Mouse (Mus musculus) forebrain, embryonic 10.5 days (tissue): ENCODE measurements around the gene Eloa. TPM values are rescaled to one million over a fixed set of nuclear protein-coding genes. Genes with fewer than 3 reads are reported as not detected.

Source experiments
- DNase-seq: peaks from one replicate; pipeline ENCODE4 v3.0.0-alpha.2; 2017; ENCODE audit warnings: low spot score; ENCODE audit errors: extremely low spot score
- H3K27ac ChIP-seq: fragments of 300-500 bp; sonication (generic); 2 replicates; pipeline ENCODE4 v1.5.1; 2016; ENCODE audit warnings: mild to moderate bottlenecking
- H3K27me3 ChIP-seq: fragments of 300-500 bp; sonication (generic); 2 replicates; pipeline ENCODE4 v1.6.1; 2016; ENCODE audit warnings: mild to moderate bottlenecking; ENCODE audit not compliant: poor library complexity, severe bottlenecking
- H3K36me3 ChIP-seq: fragments of 300-500 bp; sonication (generic); replicated peaks from 2 replicates; pipeline ENCODE4 v1.6.1; 2016; ENCODE audit warnings: mild to moderate bottlenecking, moderate library complexity
- H3K4me1 ChIP-seq: fragments of 300-500 bp; sonication (generic); 2 replicates; pipeline ENCODE4 v1.6.1; 2016
- H3K4me3 ChIP-seq: fragments of 300-500 bp; sonication (generic); 2 replicates; pipeline ENCODE4 v1.5.1; 2016; ENCODE audit warnings: mild to moderate bottlenecking, moderate library complexity
- H3K9me3 ChIP-seq: fragments of 300-500 bp; sonication (generic); 2 replicates; pipeline ENCODE4 v1.6.1; 2016; ENCODE audit warnings: mild to moderate bottlenecking, moderate library complexity
- WGBS: fragments of 180-500 bp; shearing (Covaris S2); methylation state at CpG from one replicate; pipeline ENCODE4 v1.1.7; 2016; 5-methylcytosine and 5-hydroxymethylcytosine counted together
- polyA plus RNA-seq: library from polyadenylated mRNA; unstranded; fragments of >200 nt; fragmentation: Nextera tagmentation; extraction: Ambion mirVana; gene quantifications from 2 replicates; pipeline ENCODE4 v1.2.1, GENCODE M21; 2016

Gene Eloa
- polyA plus RNA-seq, 1 experiment from 2014 or later, result 35.2 TPM

GRCm38 (mm10) chr4:135969070-135969750 lies 52.4 kb downstream of the Eloa start:
- H3K4me1 ChIP-seq, result peaks cover 49% of the 10 kb centered on the region

GRCm38 (mm10) chr4:135968271-135968869 lies 53.2 kb downstream of the Eloa start:
- Histone ChIP-seq H3K4me1 (peaks cover 56% of the 10 kb centered on the region), H3K9me3 (no peaks in the 10 kb centered on the region), H3K27ac (no peak overlapping the region), H3K27me3 (0 out of 2 replicates have a peak, but pooled peaks cover 6% of the 10 kb centered on the region), H3K4me3 (peak overlapping the region; percentile 11; the same call in 1 of the 2 replicates), H3K36me3 (peaks cover 63% of the 10 kb centered on the region)
- 80% methylated on average over 19 of the region's 19 CpGs for WGBS
- no peak for DNase-seq

More at GRCm38 (mm10) chr4:135969070-135969750, 52.4 kb downstream of the Eloa start:
- no peak for DNase-seq
- H3K4me3 ChIP-seq, result no peak overlapping the region
- 91% methylated on average over 13 of the region's 13 CpGs for WGBS
- H3K9me3 ChIP-seq, result no peaks in the 10 kb centered on the region
- H3K27ac ChIP-seq, result no peak overlapping the region
- 0 out of 2 replicates have a peak, but pooled peaks cover 6% of the 10 kb centered on the region for H3K27me3 ChIP-seq
- peaks cover 68% of the 10 kb centered on the region for H3K36me3 ChIP-seq

- 91% methylated on average over 18 of the region's 18 CpGs for WGBS
- DNase-seq, result no peak
- H3K9me3 ChIP-seq, result no peaks in the 10 kb centered on the region
- H3K4me1 ChIP-seq, result peaks cover 58% of the 10 kb centered on the region
- 0 out of 2 replicates have a peak, but pooled peaks cover 6% of the 10 kb centered on the region for H3K27me3 ChIP-seq
- no peak overlapping the region for H3K27ac ChIP-seq
- H3K36me3 ChIP-seq, result peaks cover 62% of the 10 kb centered on the region
- H3K4me3 ChIP-seq, result no peak overlapping the region
These were observed 54.3 kb downstream of the Eloa start for GRCm38 (mm10) chr4:135967086-135967760.

GRCm38 (mm10) chr4:135966283-135966682 lies 55.3 kb downstream of the Eloa start:
- Histone ChIP-seq H3K27me3 (0 out of 2 replicates have a peak, but pooled peaks cover 6% of the 10 kb centered on the region), H3K4me1 (peaks cover 49% of the 10 kb centered on the region), H3K4me3 (no peak overlapping the region), H3K9me3 (no peaks in the 10 kb centered on the region), H3K27ac (no peak overlapping the region), H3K36me3 (peaks cover 60% of the 10 kb centered on the region)
- 95% methylated on average over 16 of the region's 16 CpGs for WGBS
- no peak for DNase-seq

- no peaks in the 10 kb centered on the region for H3K9me3 ChIP-seq
- no peak for DNase-seq
- peaks cover 57% of the 10 kb centered on the region for H3K36me3 ChIP-seq
- peaks cover 38% of the 10 kb centered on the region for H3K4me1 ChIP-seq
- 89% methylated on average over 9 of the region's 9 CpGs for whole genome bisulfite sequencing
- 0 out of 2 replicates have a peak, but pooled peaks cover 6% of the 10 kb centered on the region for H3K27me3 ChIP-seq
- H3K4me3 ChIP-seq, result no peak overlapping the region; the same call in 1 of the 2 replicates
- no peak overlapping the region for H3K27ac ChIP-seq
These were observed 56.5 kb downstream of the Eloa start for GRCm38 (mm10) chr4:135965113-135965512.

GRCm38 (mm10) chr4:135964426-135964825 lies 57.1 kb downstream of the Eloa start:
- 5% methylated on average over 12 of the region's 12 CpGs for WGBS
- H3K9me3 ChIP-seq, result no peaks in the 10 kb centered on the region
- H3K36me3 ChIP-seq, result peaks cover 56% of the 10 kb centered on the region
- H3K27ac ChIP-seq, result peak overlapping the region; percentile 92
- peaks cover 38% of the 10 kb centered on the region for H3K4me1 ChIP-seq
- DNase-seq, result no peak
- H3K27me3 ChIP-seq, result 0 out of 2 replicates have a peak, but pooled peaks cover 6% of the 10 kb centered on the region
- H3K4me3 ChIP-seq, result peak overlapping the region; percentile 85

- WGBS, result under 1% methylated on average over 56 of the region's 56 CpGs
- H3K9me3 ChIP-seq, result no peaks in the 10 kb centered on the region
- H3K4me3 ChIP-seq, result peak within 1 kb of the TSS; percentile 85
- peaks cover 37% of the 10 kb centered on the region for H3K4me1 ChIP-seq
- peaks cover 55% of the 10 kb centered on the region for H3K36me3 ChIP-seq
- 0 out of 2 replicates have a peak, but pooled peaks cover 6% of the 10 kb centered on the region for H3K27me3 ChIP-seq
- peak within 1 kb of the TSS; percentile 92 for H3K27ac ChIP-seq
- peak; percentile 97 for DNase-seq
These were observed 57.9 kb downstream of the Eloa start, which contains the start of gene Gale for GRCm38 (mm10) chr4:135963457-135964193. TSS of gene Gale (plus strand) at chr4:135963727.

GRCm38 (mm10) chr4:135962946-135963345 lies 58.6 kb downstream of the Eloa start:
- 6% methylated on average over 15 of the region's 15 CpGs for WGBS
- Histone ChIP-seq H3K4me3 (peak overlapping the region; percentile 85), H3K9me3 (no peaks in the 10 kb centered on the region), H3K27ac (peak overlapping the region; percentile 92), H3K27me3 (0 out of 2 replicates have a peak, but pooled peaks cover 6% of the 10 kb centered on the region), H3K4me1 (peaks cover 39% of the 10 kb centered on the region), H3K36me3 (peaks cover 55% of the 10 kb centered on the region)
- no peak for DNase-seq

GRCm38 (mm10) chr4:135962198-135962597 lies 59.4 kb downstream of the Eloa start:
- no peak for DNase-seq
- WGBS, result 92% methylated on average over 7 of the region's 7 CpGs
- Histone ChIP-seq H3K36me3 (peaks cover 53% of the 10 kb centered on the region), H3K9me3 (no peaks in the 10 kb centered on the region), H3K4me1 (peaks cover 40% of the 10 kb centered on the region), H3K27me3 (0 out of 2 replicates have a peak, but pooled peaks cover 6% of the 10 kb centered on the region), H3K4me3 (peak overlapping the region; percentile 85), H3K27ac (no peak overlapping the region)

- Histone ChIP-seq H3K27me3 (0 out of 2 replicates have a peak, but pooled peaks cover 6% of the 10 kb centered on the region), H3K4me3 (no peak overlapping the region), H3K4me1 (peaks cover 40% of the 10 kb centered on the region), H3K9me3 (no peaks in the 10 kb centered on the region), H3K27ac (no peak overlapping the region), H3K36me3 (peaks cover 49% of the 10 kb centered on the region)
- no peak for DNase-seq
- WGBS, result 91% methylated on average over 5 of the region's 5 CpGs
These were observed 59.9 kb downstream of the Eloa start for GRCm38 (mm10) chr4:135961709-135962108.

GRCm38 (mm10) chr4:135960717-135961116 lies 60.8 kb downstream of the Eloa start:
- WGBS, result 29% methylated on average over 5 of the region's 5 CpGs
- H3K27ac ChIP-seq, result no peak overlapping the region
- peak; percentile 79 for DNase-seq
- peaks cover 49% of the 10 kb centered on the region for H3K36me3 ChIP-seq
- H3K27me3 ChIP-seq, result 0 out of 2 replicates have a peak, but pooled peaks cover 6% of the 10 kb centered on the region
- H3K4me1 ChIP-seq, result peaks cover 39% of the 10 kb centered on the region
- H3K9me3 ChIP-seq, result no peaks in the 10 kb centered on the region
- no peak overlapping the region for H3K4me3 ChIP-seq

- H3K36me3 ChIP-seq, result peaks cover 55% of the 10 kb centered on the region
These were observed 63.2 kb downstream of the Eloa start for GRCm38 (mm10) chr4:135958354-135958753.

More at GRCm38 (mm10) chr4:135958354-135958753, 63.2 kb downstream of the Eloa start:
- no peaks in the 10 kb centered on the region for H3K9me3 ChIP-seq
- WGBS, result 61% methylated on average over 8 of the region's 8 CpGs
- DNase-seq, result no peak
- H3K27me3 ChIP-seq, result no peaks in the 10 kb centered on the region
- peaks cover 21% of the 10 kb centered on the region for H3K4me1 ChIP-seq
- no peak overlapping the region for H3K4me3 ChIP-seq
- H3K27ac ChIP-seq, result no peak overlapping the region
